Mouse (Mus musculus) liver, adult 2 months (tissue): ENCODE measurements around the gene Dmap1.

Source experiments
- CTCF ChIP-seq: fragments of 200-500 bp; IDR thresholded peaks from 2 replicates; pipeline ENCODE4 v1.5.1; 2011; ENCODE audit warnings: low read depth, low read length, control low read depth
- POLR2A ChIP-seq: fragments of 200-500 bp; IDR thresholded peaks from 2 replicates; pipeline ENCODE4 v1.6.1; 2011; ENCODE audit warnings: low read length, control low read depth; ENCODE audit not compliant: insufficient read depth; ENCODE audit errors: extremely low read depth

DNA sequence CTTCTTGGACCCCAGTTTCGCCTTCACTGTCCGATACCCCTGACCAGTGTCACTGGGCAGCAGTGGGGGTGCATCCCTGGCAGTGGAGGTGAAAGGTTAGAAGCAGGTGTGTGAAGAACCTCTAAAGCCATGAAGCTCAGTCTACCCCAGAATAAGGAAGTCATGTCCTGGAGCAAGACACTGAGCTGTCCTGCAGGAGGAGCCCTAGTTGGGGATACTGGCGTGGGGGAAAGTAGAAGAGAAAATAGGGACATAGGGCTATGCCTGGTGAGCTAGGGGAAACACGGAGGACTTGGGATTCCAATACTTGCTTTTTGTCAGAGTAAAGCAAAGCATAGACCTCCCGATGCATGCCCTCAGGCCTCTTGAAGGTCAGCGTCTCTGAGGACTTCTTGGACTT, 1.1 kb downstream of the Dmap1 start:
- TF ChIP-seq POLR2A (no peak), CTCF (no peak)
